Mouse (Mus musculus) frontal cortex, adult (tissue): ENCODE results near the gene Riok2.
"Not testable (repeated sequence)": the region's sequence is repeated elsewhere in the genome, so short reads cannot be mapped to it uniquely, and the experiment has no call there.

Experiments used
- ATAC-seq: cut with Nextera tagmentation; 2 replicates; pipeline ENCODE4 v1.9.2; 2017; ENCODE audit warnings: mild to moderate bottlenecking, moderate library complexity, mixed read lengths; ENCODE audit not compliant: low TSS enrichment

The Riok2 gene

GRCm38 (mm10) chr17:17373918-17374910 lies at the start of gene Riok2:
TSS of gene Riok2 (plus strand) at chr17:17374309.
- ATAC-seq: peak; percentile 97

- ATAC-seq: not testable (repeated sequence)
These were observed 48.1 kb upstream of the Riok2 start for GRCm38 (mm10) chr17:17326022-17326421.

- no peak for ATAC-seq
These were observed 47.5 kb upstream of the Riok2 start for GRCm38 (mm10) chr17:17326636-17327035.

DNA sequence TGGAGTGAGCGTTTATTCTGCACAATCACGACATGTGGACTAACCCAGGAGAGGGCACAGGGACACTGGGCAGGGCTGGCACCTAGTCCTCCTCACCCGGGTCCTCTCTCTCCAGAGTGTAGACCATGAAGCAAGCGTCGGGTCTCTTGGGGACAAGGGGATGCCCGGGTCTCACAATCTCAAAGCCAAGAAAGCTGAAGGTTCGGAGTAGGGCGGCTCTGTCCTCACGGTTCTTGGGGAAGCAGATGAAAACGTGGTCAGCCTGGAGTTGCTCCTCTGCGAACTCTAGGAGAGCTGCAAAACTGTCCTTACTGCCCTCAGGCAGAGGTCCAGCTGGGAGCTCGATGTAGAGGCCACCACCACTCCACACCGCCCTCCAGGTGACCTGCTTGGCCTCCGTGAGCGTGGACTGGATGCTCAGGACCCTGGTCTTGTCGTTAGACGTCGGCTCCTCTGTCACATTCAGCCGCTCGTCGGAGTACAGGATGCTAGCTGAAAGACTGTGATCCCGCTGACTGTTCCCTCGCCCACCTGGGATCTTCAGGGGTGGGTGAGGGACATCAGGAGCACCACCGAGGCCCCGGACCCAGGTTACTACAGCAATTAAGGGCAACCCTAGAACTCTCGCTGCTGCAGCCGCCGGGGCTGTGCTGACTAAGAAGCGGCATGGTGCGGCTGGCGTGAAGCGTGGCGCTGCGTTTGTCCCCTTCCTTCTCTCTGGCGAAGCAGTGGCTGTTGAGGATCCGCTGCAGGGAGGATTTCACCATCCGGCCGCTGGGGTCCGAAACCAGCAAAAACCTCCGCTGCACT lies 28.5 kb upstream of the Riok2 start:
- ATAC-seq: peak; percentile 94

DNA sequence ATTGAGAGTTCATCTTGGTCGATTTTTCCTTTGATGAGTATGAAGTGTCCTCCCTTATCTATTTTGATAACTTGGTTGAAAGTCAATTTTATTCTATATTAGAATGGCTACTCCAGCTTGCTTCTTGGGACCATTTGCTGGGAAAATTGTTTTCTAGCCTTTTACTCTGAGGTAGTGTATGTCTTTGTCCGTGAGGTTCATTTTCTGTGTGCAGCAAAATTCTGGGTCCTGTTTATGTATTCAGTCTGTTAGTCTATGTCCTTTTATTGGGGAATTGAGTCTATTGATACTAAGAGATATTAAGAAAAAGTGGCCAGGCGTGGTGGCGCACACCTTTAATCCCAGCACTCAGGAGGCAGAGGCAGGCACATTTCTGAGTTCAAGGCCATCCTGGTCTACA lies 27.8 kb upstream of the Riok2 start:
- not testable (repeated sequence) for ATAC-seq

- no peak for ATAC-seq
These were observed 575 bp upstream of the Riok2 start for GRCm38 (mm10) chr17:17373550-17373917.

GRCm38 (mm10) chr17:17375581-17375980 lies 1.5 kb downstream of the Riok2 start:
- no peak for ATAC-seq

DNA sequence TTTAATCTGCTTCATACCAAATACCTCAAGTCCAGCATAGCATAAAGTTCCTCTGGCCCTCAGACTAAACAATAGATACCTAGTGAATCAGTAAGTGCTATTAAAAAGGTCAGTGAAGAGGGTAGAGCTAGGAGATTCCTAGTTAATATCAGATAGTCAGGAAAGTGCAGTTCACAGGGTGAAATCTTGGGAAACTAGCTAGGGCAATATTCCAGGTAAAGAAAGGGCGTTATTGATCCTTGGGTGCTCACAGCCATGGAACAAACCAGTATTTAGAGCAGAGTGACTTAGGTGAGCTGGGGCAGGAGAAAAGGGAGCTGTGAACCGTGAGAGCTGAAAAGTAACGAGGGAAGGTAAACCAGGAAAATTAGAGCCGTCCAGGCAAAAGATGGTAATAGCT lies 9.6 kb downstream of the Riok2 start:
- no peak for ATAC-seq

- ATAC-seq: no peak
These were observed 10.4 kb downstream of the Riok2 start for GRCm38 (mm10) chr17:17384502-17384901.

DNA sequence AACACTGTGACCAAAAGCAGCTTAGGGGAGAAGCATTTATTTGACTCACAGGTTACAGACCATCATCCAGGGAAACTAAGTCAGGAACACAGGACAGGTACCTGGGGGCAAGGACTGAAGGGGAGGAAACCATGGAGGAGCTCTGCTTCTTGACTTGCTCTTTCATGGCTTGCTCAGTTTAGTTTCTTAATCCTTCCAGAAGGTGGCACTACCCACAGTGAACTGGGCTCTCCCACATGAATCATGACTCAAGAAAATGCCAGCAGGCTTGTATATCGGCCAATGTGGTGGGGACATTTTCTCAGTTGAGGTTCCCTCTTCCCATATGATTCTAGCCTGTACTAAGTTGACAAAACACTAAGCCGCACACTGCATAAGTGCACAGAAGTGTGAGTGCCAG lies 12.0 kb downstream of the Riok2 start:
- no peak for ATAC-seq

GRCm38 (mm10) chr17:17391823-17392222 lies 17.7 kb downstream of the Riok2 start:
- no peak for ATAC-seq

DNA sequence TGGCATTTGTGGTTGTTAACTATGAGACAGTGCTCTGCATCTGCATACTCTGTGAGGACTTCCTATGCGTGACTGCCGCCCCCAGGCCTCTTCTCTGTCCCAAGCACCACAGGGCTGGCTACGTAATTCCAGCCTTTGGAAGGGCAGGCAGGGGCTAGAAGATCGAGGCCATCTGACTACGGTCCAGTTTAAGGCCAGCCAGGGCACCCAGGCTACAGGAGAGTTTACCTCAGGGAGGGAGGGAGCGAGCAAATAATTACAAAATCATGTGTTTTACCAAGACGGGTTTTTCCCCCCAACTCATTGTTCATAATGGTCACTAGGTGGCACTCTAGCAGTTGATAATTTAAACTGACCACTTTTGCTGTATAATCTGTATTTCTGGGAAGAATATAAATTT lies 18.8 kb downstream of the Riok2 start:
- ATAC-seq: no peak

DNA sequence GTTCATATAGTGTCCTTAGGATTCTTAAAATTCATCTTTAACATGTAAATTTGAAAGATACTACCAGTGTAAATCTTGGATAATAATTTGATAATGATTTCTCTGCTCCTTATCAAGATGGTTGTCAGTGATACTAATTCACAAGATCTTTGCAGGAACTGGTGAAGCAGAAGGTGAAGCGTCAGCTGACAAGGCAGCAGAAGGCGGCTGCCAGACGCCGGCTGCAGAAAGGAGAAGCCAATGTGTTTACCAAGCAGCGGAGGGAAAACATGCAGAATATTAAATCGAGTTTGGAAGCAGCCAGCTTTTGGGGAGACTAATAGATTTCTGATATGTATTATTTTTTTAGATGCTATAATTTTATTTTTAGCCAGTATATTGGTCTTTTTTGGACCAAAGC lies 19.2 kb downstream of the Riok2 start:
- no peak for ATAC-seq

DNA sequence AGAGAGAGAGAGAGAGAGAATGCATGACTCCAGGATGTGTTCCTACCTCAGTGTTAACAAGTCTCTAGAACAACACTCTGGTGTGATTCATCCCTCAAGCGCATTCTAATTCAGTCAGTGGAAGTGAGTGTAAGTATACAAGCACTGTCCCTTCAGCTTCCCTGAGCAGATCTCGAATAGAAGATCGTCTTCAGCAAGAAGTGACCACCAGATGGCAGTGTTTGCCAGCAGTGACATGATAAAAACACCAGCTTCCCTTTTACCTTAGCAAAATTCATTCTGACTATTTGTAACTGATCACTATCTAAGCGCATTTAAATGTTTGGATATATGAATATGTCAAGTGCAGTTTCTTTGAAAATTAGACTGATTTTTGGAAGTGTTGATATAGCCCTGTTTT lies 20.2 kb downstream of the Riok2 start:
- peak; percentile 98 for ATAC-seq

- no peak for ATAC-seq
These were observed 22.8 kb downstream of the Riok2 start for GRCm38 (mm10) chr17:17396869-17397268.

DNA sequence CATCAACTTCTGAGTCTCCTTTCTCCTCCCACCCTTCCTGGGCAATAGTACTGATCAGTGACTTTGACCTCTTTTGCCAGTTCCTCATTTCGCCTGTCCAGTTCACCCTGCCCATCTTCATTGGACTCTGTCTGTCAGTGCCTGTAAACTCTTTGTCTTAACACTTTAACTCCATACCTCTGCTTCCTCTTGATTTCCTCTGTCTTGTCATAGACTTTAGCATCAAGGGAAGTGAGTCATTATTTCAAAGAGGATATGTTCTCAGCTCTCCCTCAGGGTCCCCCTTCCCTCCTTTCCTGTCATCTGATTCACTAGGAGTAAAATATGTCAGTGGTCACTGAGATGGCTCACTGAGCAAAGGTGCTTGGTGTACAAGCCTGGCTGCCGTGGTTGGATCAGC lies 24.6 kb downstream of the Riok2 start:
- ATAC-seq: no peak

DNA sequence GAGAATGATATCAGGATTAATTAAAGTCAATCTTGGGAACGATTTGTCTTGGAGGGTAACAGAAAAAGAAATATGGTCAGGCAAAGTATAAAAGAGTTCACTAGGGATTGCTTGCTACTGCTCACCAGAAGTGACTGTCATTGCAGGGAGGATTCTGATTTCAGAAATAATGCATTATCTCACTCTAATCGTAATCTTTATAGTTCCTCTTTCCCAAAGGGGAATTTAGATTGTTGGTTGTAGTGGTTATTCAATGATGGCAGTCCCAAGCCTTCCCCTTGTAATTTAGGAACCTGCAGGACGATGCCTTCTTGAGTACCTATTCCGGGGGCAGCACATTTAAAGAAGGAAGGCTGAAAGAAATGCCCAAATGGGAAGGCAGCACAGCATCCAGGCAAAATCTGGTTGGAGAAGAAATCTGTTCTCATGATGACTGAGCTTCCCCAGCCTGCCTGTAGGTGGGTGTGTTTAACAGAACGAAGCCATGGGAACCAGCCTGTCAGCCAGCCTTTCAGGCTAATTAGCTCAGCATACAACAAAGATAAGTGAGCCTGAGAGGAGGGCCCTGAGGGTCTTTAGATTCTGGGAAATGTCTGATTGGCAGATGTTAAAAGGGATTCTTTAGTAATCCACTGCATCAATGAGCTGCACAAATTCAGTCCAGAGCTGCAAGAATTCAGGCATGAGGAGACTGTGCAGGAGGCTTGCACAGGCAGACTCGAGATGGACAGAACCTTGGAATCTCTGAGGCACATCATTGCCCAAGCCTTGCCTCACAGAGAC lies 28.3 kb downstream of the Riok2 start, which contains the start of gene Lix1:
TSS of gene Lix1 (plus strand) at position 451 of the 783 bp plus-strand sequence.
- peak; percentile 98 for ATAC-seq

DNA sequence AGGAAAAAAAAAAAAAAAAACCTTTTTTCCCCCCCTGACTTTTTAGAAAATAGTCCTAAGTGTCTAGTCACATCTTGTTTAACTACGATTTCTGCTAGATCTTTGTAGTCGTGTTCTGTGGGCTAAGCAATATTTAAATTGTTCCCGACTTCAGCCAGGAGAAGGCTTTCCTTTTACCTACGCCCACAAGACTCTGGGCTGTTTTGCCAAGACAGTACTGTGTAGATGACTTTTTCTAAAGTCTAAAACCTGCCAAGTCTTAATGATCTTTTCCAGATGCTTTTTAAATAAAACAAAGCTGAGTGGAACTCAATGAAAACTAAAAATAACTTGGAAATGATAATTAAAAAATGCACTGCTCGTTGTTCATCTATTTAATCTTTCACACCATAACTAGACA lies 28.9 kb downstream of the Riok2 start:
- ATAC-seq: peak; percentile 71

DNA sequence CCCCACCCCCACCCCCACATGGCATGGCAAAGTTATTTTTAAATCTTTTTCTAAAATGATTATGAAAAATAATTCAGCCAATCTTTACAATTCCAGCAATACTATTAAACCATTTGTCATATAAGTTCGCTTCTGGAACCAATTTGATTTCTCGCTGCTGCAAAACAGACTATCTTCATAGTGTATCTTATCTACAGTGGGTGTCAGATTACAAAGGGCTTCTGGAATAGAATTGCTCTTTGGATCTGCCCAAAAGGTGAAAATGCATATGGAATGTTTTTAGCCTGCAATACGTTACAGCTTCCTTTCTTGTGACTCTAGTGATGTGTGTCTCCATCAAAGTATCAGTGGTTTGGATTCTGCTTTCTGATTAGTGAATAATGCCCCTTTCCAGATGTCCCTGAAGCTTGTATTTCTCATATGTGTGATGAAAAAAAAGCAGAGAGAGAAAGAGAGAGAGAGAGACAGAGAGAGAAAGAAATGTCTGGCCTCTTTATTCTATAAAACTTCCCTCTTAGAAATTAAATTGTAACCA lies 29.5 kb downstream of the Riok2 start:
- ATAC-seq: no peak

GRCm38 (mm10) chr17:17404811-17405544 lies 30.9 kb downstream of the Riok2 start:
- ATAC-seq: peak; percentile 50; the same call in 1 of the 2 replicates

DNA sequence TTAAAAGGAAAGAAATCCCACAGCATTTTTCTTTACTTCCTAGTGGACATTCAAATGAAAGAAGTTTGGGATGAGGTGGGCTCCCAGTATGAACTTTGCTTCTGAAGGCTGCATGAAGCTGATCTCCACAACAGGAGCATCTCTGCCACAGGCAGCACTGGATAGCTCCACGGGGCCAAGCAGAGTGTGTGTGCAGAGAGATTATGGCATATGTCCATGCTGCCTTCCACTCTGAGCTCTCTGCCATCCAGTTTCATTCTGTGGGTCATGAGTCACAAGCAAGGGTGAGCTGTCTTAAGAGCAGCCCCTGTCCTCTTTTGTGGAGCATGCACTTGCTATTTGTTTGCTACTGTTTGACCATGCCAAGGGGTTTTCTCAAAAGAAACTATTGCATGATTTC lies 31.5 kb downstream of the Riok2 start:
- no peak for ATAC-seq
